Mouse (Mus musculus): Measurements from ENCODE around the gene Wnt10b.
A peak's percentile ranks its signal among the peaks of the same experiment; 100 is the strongest.
"Not testable (repeated sequence)": the region's sequence is repeated elsewhere in the genome, so short reads cannot be mapped to it uniquely, and the experiment has no call there.

Wnt10b gene

GRCm38 (mm10) chr15:98772511-98773211, 5.3 kb downstream of the Wnt10b start:
- peak; percentile 48 to 59 for DNase-seq (ENCODE audit: low spot score in 2 of 2)

- no peak for DNase-seq (ENCODE audit: low spot score in 2 of 2)
Observed at GRCm38 (mm10) chr15:98771813-98772425, 6.0 kb downstream of the Wnt10b start.

DNA sequence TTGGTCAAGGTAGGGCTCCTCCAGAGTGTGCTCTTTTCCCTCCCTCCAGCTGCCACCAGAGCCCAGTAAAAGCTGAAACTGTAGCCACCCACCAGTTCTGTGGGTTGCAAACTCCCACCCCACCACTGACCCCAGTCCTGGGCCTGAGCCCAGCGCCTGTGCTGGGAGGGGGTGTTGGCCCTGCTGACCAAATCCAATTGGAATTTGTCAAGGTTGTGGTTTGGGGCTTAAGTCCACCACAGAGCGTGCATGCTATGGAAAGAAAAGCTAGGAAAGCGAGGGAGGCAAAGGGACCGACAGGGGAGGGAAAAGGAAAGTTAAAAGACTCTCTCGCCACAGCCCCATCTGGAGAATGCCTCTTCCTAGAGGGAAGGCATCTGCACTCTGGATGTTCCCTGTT, 9.7 kb downstream of the Wnt10b start:
- no peak for DNase-seq (ENCODE audit: low spot score in 2 of 2)

DNA sequence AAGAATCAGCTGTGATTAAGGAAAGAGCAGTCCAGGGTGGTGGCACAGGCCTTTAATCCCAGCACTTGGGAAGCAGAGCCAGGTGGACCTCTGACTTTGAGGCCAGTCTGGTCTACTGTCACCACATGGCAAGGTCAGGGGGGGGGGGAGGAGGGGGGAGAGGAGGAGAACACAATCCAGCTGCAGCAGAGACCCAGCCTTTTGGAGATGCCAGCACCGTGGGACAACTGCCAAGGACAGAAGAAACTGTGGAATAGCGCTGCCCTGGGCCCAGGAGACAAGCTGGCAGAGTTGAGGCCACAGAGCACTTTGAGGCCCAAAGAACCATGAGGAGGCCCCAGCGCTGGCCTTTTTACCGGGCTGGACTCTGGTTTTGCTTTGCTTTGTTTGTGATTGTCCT, 12.0 kb downstream of the Wnt10b start:
- no peak for DNase-seq (ENCODE audit: low spot score in 2 of 2)

DNA sequence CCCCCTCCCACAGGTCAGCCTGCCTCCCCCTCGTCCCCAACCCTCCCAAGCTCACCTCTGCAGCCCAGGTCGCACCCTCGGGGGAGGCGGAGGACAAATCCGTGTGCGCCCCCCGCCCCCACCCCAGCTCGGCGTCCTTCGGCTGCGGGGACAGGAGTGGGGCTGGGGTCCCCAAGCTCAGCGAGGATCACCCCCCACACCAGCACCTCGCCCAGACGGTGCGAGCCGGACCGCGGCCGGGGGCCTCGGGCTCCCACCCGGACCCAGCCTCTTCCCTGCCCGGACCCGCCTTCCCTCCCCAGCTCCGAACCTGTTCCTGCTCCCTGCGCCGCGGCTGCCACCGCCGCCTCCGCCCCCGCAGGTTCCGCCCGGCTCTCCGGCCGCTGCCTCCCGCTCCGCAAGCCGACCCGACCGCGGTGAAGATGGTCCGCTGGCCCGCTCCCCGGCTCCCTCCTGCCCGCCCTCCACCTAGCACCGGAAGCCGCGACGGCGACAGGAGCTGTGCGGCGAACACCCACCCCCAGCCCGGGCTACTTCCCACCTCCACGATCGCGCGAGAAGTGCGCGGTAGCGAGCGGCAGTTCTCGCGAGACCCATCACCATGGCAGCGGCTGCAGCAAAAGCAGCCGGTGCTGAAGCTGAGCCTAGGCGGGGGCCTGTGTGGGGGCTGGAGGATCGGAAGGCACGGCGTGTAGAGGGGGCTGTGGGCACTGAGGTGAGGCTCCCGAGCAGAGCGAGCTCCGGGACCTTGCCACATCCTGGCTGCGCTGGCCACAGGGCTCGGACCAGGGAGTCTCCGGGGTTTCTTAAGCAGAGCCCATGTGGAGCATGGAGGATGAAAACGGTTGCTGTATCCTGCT, 15.1 kb downstream of the Wnt10b start, which contains the start of gene Arf3:
Gene Arf3, minus strand, starts transcription at position 545 of the 860 bp plus-strand sequence.
- DNase-seq (ENCODE audit: low spot score in 2 of 2) = peak; percentile 96 to 97

GRCm38 (mm10) chr15:98762201-98762621, 15.7 kb downstream of the Wnt10b start:
- DNase-seq (ENCODE audit: low spot score in 2 of 2) = peak; percentile 60 to 68

DNA sequence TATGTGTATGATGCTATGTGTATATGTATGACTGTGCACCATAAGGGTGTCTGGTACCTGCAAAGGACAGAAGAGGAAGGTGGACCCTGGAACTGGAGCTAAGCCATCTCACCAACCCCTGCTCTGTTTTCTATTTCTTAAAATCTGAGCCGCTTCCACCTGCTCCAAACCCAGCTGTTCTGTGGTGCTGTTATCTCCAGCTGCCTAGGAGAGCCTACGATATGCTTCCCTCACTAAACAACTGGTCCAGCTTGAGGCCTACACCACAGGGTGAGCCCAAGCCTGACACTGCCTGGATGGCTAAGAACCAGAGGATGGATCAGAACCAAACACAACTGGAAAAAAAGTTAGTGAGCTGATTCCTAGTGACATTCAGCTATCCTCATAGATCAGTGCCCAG, 23.8 kb downstream of the Wnt10b start:
- no peak for DNase-seq (ENCODE audit: low spot score in 2 of 2)

- no peak for DNase-seq (ENCODE audit: low spot score in 2 of 2)
Observed at GRCm38 (mm10) chr15:98753021-98753423, 24.9 kb downstream of the Wnt10b start.

GRCm38 (mm10) chr15:98749093-98749492, 28.9 kb downstream of the Wnt10b start:
- DNase-seq (ENCODE audit: low spot score in 2 of 2) = no peak

GRCm38 (mm10) chr15:98747296-98747695, 30.7 kb downstream of the Wnt10b start:
- DNase-seq (ENCODE audit: low spot score in 2 of 2) = no peak

DNA sequence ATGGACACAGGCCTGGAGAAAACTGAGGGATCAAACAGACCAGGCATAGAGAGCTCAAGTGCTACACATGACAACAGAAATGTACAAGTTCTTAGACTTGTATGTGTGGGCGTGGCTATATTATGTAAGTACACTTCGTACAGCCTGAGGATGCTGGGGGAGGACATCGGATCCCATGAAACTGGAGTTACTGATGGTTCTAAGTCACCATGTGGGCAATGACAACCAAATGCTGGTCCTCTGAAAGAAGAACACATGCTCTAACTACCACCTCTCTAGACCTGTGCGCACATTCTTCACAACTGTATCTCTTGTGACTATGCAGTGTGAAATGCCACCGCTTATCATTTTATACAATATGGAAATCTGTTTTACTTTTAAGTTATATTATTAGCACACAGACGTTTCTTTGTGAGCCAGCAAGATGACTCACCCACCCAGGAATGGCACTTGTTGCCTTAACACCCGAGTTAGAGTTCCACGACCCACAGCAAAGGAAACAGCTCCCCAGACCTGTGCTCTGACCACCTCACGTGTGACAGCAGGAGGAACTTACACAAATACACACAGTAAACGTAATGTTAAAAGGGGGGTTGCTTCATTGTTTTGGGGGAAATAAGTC, 31.5 kb downstream of the Wnt10b start:
- DNase-seq (ENCODE audit: low spot score in 2 of 2) = no peak

DNA sequence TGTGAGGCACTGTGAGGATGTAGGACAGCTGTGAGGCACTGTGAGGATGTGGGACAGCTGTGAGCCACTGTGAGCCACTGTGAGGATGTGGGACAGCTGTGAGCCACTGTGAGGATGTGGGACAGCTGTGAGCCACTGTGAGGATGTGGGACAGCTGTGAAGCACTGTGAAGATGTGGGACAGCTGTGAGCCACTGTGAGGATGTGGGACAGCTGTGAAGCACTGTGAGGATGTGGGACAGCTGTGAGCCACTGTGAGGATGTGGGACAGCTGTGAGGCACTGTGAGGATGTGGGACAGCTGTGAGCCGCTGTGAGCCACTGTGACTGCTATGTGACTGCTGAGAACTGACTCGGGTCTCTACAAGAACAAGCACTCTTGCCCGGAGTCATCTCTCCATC, 34.1 kb downstream of the Wnt10b start:
- not testable (repeated sequence) for DNase-seq (ENCODE audit: low spot score in 2 of 2)

GRCm38 (mm10) chr15:98742766-98743428, 35.1 kb downstream of the Wnt10b start:
- no peak for DNase-seq (ENCODE audit: low spot score in 2 of 2)

DNA sequence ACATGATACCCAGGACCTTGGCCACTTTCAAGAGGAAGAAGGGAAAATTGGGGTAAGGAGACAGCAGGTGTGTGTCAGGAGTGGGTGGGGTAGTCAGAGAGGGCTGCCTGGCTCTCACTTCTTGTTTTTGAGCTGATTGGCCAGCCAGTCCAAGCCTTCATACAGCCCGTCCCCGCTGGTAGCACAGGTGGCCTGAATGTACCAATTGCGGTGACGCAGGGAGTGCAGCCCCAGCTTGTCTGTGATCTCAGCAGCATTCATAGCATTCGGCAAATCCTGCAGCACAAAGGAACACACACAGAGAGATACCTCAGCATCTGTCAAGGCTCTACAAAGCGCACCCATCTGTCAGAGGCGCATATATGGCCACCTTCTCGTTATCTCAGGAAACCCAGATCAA, 37.7 kb downstream of the Wnt10b start:
- peak; percentile 18 to 32 for DNase-seq (ENCODE audit: low spot score in 2 of 2)

GRCm38 (mm10) chr15:98738796-98739195, 39.2 kb downstream of the Wnt10b start:
- no peak for DNase-seq (ENCODE audit: low spot score in 2 of 2)

DNA sequence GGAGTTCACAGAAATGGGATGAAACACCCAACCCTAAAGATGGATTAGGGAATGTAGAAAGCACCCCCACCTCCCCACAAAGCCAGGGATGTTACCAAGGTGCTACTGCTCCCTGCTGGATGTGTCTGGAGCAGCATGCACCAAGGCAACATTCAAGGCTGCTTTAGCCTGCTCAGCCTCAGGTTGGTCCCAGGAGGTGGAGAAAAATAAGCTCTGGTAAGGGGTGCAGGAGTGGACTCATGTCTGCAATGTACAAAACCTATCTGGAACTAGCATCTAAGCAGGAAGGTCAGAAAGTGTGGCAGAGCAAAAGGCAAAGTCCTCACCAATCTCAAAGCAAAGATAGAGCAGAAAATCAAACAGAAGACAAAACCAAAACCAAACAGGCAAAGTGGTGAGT, 40.1 kb downstream of the Wnt10b start:
- DNase-seq (ENCODE audit: low spot score in 2 of 2) = no peak

DNA sequence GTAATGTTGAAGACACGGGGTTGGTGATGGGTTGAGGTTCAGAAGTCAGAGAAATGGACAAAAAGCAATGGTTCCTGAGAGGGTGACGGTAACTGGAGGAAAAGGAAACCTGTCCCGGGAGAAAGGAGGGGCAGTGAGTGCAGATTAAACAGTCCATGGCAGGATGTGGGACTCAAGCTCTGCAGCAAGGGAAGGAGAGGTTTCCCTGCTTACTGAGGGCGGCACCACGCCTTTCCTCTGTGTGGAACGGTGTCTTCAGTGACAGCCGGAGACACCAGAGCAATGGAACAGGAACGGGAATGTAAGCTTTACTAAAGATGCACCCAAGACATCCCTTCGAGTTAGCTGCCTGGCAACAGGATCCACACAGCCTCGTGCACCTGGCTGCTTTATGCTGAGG, 41.4 kb downstream of the Wnt10b start:
- no peak for DNase-seq (ENCODE audit: low spot score in 2 of 2)

- no peak for DNase-seq (ENCODE audit: low spot score in 2 of 2)
Observed at GRCm38 (mm10) chr15:98733976-98734566, 43.9 kb downstream of the Wnt10b start.

DNA sequence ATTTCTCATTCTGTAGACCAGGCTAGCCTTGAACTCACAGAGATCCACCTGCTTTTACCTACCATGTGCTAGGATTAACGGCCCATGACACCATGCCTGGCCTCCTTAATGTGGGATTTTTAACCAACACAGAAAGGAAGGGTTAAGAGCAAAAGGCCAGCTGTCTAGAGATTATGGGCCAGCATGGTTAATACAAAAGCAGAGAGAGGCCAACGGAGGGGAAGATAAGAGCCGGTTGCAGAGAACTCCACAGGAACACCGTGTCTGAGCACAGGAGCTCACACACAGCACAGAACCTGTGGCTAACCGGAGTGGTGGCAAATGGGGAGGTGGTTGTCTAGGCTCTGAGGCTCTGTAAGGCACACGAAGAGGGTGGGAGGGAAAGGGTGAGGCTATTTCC, 44.6 kb downstream of the Wnt10b start:
- DNase-seq (ENCODE audit: low spot score in 2 of 2) = no peak

DNA sequence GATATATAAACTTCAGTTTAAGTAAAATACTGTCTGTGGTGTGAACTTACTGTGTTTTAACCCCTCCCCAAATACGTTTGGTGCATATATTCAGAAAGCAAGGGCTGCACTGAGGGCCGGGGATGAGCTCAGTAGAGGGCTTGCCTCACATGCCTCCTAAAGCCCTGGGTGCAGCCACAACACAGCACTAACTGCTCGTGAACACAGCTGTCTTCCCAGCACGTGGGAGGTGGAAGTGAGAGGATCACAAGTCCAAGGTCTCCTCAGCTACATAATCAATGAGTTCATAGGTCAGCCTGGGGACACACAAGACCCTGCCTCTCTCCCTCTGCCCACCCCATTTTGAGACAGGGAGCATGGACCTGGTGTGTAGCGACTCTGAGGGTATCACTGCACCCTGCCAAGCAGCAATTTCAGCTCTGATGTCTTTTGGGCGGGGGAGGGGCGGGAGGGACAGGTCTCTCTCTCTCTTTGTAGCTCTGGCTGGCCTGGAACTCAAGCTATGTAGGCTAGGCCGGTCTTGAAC, 45.9 kb downstream of the Wnt10b start:
- DNase-seq (ENCODE audit: low spot score in 2 of 2) = no peak

- DNase-seq (ENCODE audit: low spot score in 2 of 2) = peak; percentile 46 to 47
Observed at GRCm38 (mm10) chr15:98730790-98731189, 47.2 kb downstream of the Wnt10b start.
